Mouse (Mus musculus) hindbrain, embryonic 16.5 days (tissue): ENCODE measurements around the gene Crybb3. TPM values are rescaled to one million over a fixed set of nuclear protein-coding genes. Genes with fewer than 3 reads are reported as not detected.

Experiments used
- ATAC-seq: fragments of 200-750 bp; cut with Nextera tagmentation; 2 replicates; pipeline ENCODE4 v1.8.0; 2017; ENCODE audit warnings: moderate TSS enrichment, moderate library complexity
- H3K27ac ChIP-seq: fragments of 300-500 bp; sonication (generic); 2 replicates; pipeline ENCODE4 v1.5.1; 2014; ENCODE audit warnings: low read depth, mild to moderate bottlenecking, control low read depth, low read length, moderate library complexity
- H3K27me3 ChIP-seq: fragments of 300-500 bp; sonication (generic); replicated peaks from 2 replicates; pipeline ENCODE4 v1.6.1; 2014; ENCODE audit warnings: low read length; ENCODE audit not compliant: control insufficient read depth, insufficient read depth
- H3K36me3 ChIP-seq: fragments of 300-500 bp; sonication (generic); 2 replicates; pipeline ENCODE4 v1.6.1; 2014; ENCODE audit warnings: mild to moderate bottlenecking, low read length, moderate library complexity, mixed read lengths; ENCODE audit not compliant: control insufficient read depth, insufficient read depth
- H3K4me1 ChIP-seq: fragments of 300-500 bp; sonication (generic); 2 replicates; pipeline ENCODE4 v1.6.1; 2014; ENCODE audit warnings: low read depth, low read length; ENCODE audit not compliant: control insufficient read depth, insufficient read depth
- H3K4me2 ChIP-seq: fragments of 300-500 bp; sonication (generic); 2 replicates; pipeline ENCODE4 v1.6.1; 2014; ENCODE audit warnings: mild to moderate bottlenecking, low read length, control low read depth, moderate library complexity
- H3K4me3 ChIP-seq: fragments of 300-500 bp; sonication (generic); 2 replicates; pipeline ENCODE4 v1.5.1; 2014; ENCODE audit warnings: mild to moderate bottlenecking, low read length, control low read depth, moderate library complexity
- H3K9ac ChIP-seq: fragments of 300-500 bp; sonication (generic); 2 replicates; pipeline ENCODE4 v1.6.1; 2014; ENCODE audit warnings: low read depth, mild to moderate bottlenecking, control low read depth, low read length, moderate library complexity
- H3K9me3 ChIP-seq: fragments of 300-500 bp; sonication (generic); 2 replicates; pipeline ENCODE4 v1.6.1; 2014; ENCODE audit warnings: mild to moderate bottlenecking, low read length, moderate library complexity; ENCODE audit not compliant: control insufficient read depth
- WGBS: fragments of 180-500 bp; shearing (Covaris S2); extraction: QIAGEN DNeasy Blood & Tissue Kit; methylation state at CpG from one replicate; pipeline ENCODE4 v1.1.7; 2014; 5-methylcytosine and 5-hydroxymethylcytosine counted together
- polyA plus RNA-seq: library from polyadenylated mRNA; unstranded; fragments of >200 nt; fragmentation: Nextera tagmentation; extraction: Ambion mirVana; gene quantifications from 2 replicates; pipeline ENCODE4 v1.2.1, GENCODE M21; 2015

The Crybb3 gene
- polyA plus RNA-seq, 1 experiment from 2014 or later: 1.8 TPM

GRCm38 (mm10) chr5:113043531-113043930, 37.9 kb downstream of the Crybb3 start:
- Histone ChIP-seq H3K9ac (no peak overlapping the region), H3K4me3 (no peak overlapping the region), H3K27me3 (no peaks in the 10 kb centered on the region), H3K4me2 (no peak overlapping the region), H3K27ac (peak overlapping the region; percentile 16; the same call in 1 of the 2 replicates), H3K9me3 (no peaks in the 10 kb centered on the region; the same call in 1 of the 2 replicates), H3K36me3 (no peaks in the 10 kb centered on the region), H3K4me1 (peaks cover 8% of the 10 kb centered on the region)
- 0 out of 2 replicates have a peak, but pooled peaks have one; percentile 16 for ATAC-seq
- WGBS: 71% methylated on average over 8 of the region's 8 CpGs

GRCm38 (mm10) chr5:113041567-113042071, 39.8 kb downstream of the Crybb3 start:
- Histone ChIP-seq H3K9ac (no peak overlapping the region), H3K27me3 (no peaks in the 10 kb centered on the region), H3K27ac (peak overlapping the region; percentile 73), H3K4me3 (no peak overlapping the region), H3K9me3 (no peaks in the 10 kb centered on the region), H3K36me3 (no peaks in the 10 kb centered on the region), H3K4me2 (no peak overlapping the region), H3K4me1 (peaks cover 8% of the 10 kb centered on the region)
- peak; percentile 95 for ATAC-seq
- WGBS: 5% methylated on average over 5 of the region's 5 CpGs

- H3K4me1 ChIP-seq: peaks cover 8% of the 10 kb centered on the region
- H3K36me3 ChIP-seq: no peaks in the 10 kb centered on the region
- no peak overlapping the region for H3K9ac ChIP-seq
- H3K27me3 ChIP-seq: no peaks in the 10 kb centered on the region
- no peak overlapping the region for H3K4me2 ChIP-seq
- no peak overlapping the region for H3K4me3 ChIP-seq
- ATAC-seq: no peak
- peak overlapping the region; percentile 73 for H3K27ac ChIP-seq
- no peaks in the 10 kb centered on the region for H3K9me3 ChIP-seq
- WGBS: 55% methylated on average over 6 of the region's 6 CpGs
Measured at GRCm38 (mm10) chr5:113040776-113041175, 40.6 kb downstream of the Crybb3 start.

GRCm38 (mm10) chr5:113038601-113039000, 42.8 kb downstream of the Crybb3 start:
- no peak overlapping the region for H3K9ac ChIP-seq
- 68% methylated on average over 6 of the region's 6 CpGs for WGBS
- no peaks in the 10 kb centered on the region for H3K27me3 ChIP-seq
- no peak overlapping the region for H3K27ac ChIP-seq
- H3K4me2 ChIP-seq: no peak overlapping the region
- H3K36me3 ChIP-seq: no peaks in the 10 kb centered on the region
- ATAC-seq: no peak
- H3K4me3 ChIP-seq: no peak overlapping the region
- no peaks in the 10 kb centered on the region for H3K9me3 ChIP-seq
- peaks cover 15% of the 10 kb centered on the region for H3K4me1 ChIP-seq

- Histone ChIP-seq H3K27me3 (no peaks in the 10 kb centered on the region), H3K9me3 (no peaks in the 10 kb centered on the region), H3K4me1 (peaks cover 17% of the 10 kb centered on the region), H3K4me3 (no peak overlapping the region), H3K36me3 (no peaks in the 10 kb centered on the region), H3K9ac (no peak overlapping the region), H3K27ac (no peak overlapping the region), H3K4me2 (no peak overlapping the region)
- ATAC-seq: no peak
- WGBS: 53% methylated on average over 10 of the region's 10 CpGs
Measured at GRCm38 (mm10) chr5:113035094-113036047, 46.0 kb downstream of the Crybb3 start.

- Histone ChIP-seq H3K4me3 (no peak overlapping the region), H3K27ac (peak overlapping the region; percentile 51), H3K4me1 (peaks cover 17% of the 10 kb centered on the region), H3K36me3 (no peaks in the 10 kb centered on the region), H3K9me3 (no peaks in the 10 kb centered on the region), H3K4me2 (peak overlapping the region; percentile 9; the same call in 1 of the 2 replicates), H3K27me3 (no peaks in the 10 kb centered on the region), H3K9ac (no peak overlapping the region)
- peak; percentile 60 for ATAC-seq
- WGBS: 25% methylated on average over 15 of the region's 15 CpGs
Measured at GRCm38 (mm10) chr5:113031201-113031754, 50.1 kb downstream of the Crybb3 start.

- 67% methylated on average over 3 of the region's 3 CpGs for WGBS
- Histone ChIP-seq H3K27me3 (no peaks in the 10 kb centered on the region), H3K4me2 (no peak overlapping the region), H3K4me3 (no peak overlapping the region), H3K9me3 (no peaks in the 10 kb centered on the region), H3K36me3 (no peaks in the 10 kb centered on the region), H3K27ac (no peak overlapping the region), H3K4me1 (peaks cover 13% of the 10 kb centered on the region), H3K9ac (no peak overlapping the region)
- ATAC-seq: no peak
Measured at GRCm38 (mm10) chr5:113030082-113030481, 51.3 kb downstream of the Crybb3 start.

GRCm38 (mm10) chr5:113026706-113027105, 54.7 kb downstream of the Crybb3 start:
- Histone ChIP-seq H3K27me3 (no peaks in the 10 kb centered on the region), H3K4me1 (peaks cover 14% of the 10 kb centered on the region), H3K9me3 (no peaks in the 10 kb centered on the region), H3K36me3 (no peaks in the 10 kb centered on the region), H3K9ac (no peak overlapping the region), H3K4me3 (no peak overlapping the region), H3K27ac (no peak overlapping the region), H3K4me2 (no peak overlapping the region)
- ATAC-seq: no peak
- WGBS: 92% methylated on average over 5 of the region's 5 CpGs
